Mouse (Mus musculus) forebrain, embryonic 15.5 days (tissue): ENCODE results near the gene Snx11. TPM values are rescaled to one million over a fixed set of nuclear protein-coding genes. Genes with fewer than 3 reads are reported as not detected.

Experiments used
- ATAC-seq: fragments of 200-750 bp; cut with Nextera tagmentation; replicated peaks from 2 replicates; pipeline ENCODE4 v1.8.0; 2017; ENCODE audit warnings: mild to moderate bottlenecking, moderate TSS enrichment, moderate library complexity
- H3K27ac ChIP-seq: fragments of 300-500 bp; sonication (generic); replicated peaks from 2 replicates; pipeline ENCODE4 v1.5.1; 2015; ENCODE audit warnings: mild to moderate bottlenecking, inconsistent platforms
- H3K27me3 ChIP-seq: fragments of 300-500 bp; sonication (generic); 2 replicates; pipeline ENCODE4 v1.6.1; 2015; ENCODE audit warnings: inconsistent platforms
- H3K36me3 ChIP-seq: fragments of 300-500 bp; sonication (generic); 2 replicates; pipeline ENCODE4 v1.6.1; 2015; ENCODE audit warnings: mild to moderate bottlenecking, inconsistent platforms
- H3K4me1 ChIP-seq: fragments of 300-500 bp; sonication (generic); 2 replicates; pipeline ENCODE4 v1.6.1; 2015; ENCODE audit warnings: inconsistent platforms
- H3K4me2 ChIP-seq: fragments of 300-500 bp; sonication (generic); replicated peaks from 2 replicates; pipeline ENCODE4 v1.6.1; 2015; ENCODE audit warnings: mild to moderate bottlenecking, inconsistent platforms
- H3K4me3 ChIP-seq: fragments of 300-500 bp; sonication (generic); 2 replicates; pipeline ENCODE4 v1.5.1; 2015; ENCODE audit warnings: mild to moderate bottlenecking, inconsistent platforms
- H3K9ac ChIP-seq: fragments of 300-500 bp; sonication (generic); replicated peaks from 2 replicates; pipeline ENCODE4 v1.6.1; 2015; ENCODE audit warnings: mild to moderate bottlenecking, inconsistent platforms
- H3K9me3 ChIP-seq: fragments of 300-500 bp; sonication (generic); 2 replicates; pipeline ENCODE4 v1.6.1; 2016; ENCODE audit warnings: inconsistent platforms
- WGBS: fragments of 180-500 bp; shearing (Covaris S2); methylation state at CpG from one replicate; pipeline ENCODE4 v1.1.7; 2015; ENCODE audit warnings: mixed read lengths; 5-methylcytosine and 5-hydroxymethylcytosine counted together
- polyA plus RNA-seq: library from polyadenylated mRNA; unstranded; fragments of >200 nt; fragmentation: Nextera tagmentation; extraction: Ambion mirVana; gene quantifications from 2 replicates; pipeline ENCODE4 v1.2.1, GENCODE M21; 2015

The Snx11 gene
- polyA plus RNA-seq, 1 experiment from 2014 or later = 45.4 TPM

- 0 out of 2 replicates have a peak, but pooled peaks cover 2% of the 10 kb centered on the region for H3K27me3 ChIP-seq
- ATAC-seq = no peak
- H3K4me3 ChIP-seq = no peak overlapping the region
- no peak overlapping the region for H3K4me2 ChIP-seq
- H3K4me1 ChIP-seq = peaks cover 31% of the 10 kb centered on the region
- H3K27ac ChIP-seq = no peak overlapping the region
- no peaks in the 10 kb centered on the region for H3K9me3 ChIP-seq
- no peaks in the 10 kb centered on the region for H3K36me3 ChIP-seq
- WGBS = 50% methylated on average over 2 of the region's 2 CpGs
- H3K9ac ChIP-seq = no peak overlapping the region
Measured at GRCm38 (mm10) chr11:96728577-96728976, 48.8 kb downstream of the Snx11 start.

DNA sequence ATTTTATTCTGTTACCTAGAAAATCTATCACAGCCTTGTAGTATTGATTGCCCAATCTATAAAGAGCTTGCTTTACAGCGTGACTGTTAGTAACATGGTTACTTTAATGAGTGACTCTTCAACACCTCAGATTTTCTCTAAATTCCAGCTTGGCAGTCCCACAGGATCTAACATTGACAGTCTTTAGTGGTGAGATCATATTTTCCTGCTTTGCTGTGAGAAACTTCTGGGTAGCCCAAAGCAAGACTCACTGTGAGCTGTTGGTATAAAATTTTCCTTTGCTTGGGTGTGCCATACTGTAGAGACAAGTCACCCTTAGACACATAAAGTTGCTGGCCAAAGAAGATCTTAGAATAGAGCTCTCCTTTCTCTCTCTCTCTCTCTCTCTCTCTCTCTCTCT, 51.5 kb downstream of the Snx11 start:
- no peaks in the 10 kb centered on the region for H3K36me3 ChIP-seq
- H3K4me3 ChIP-seq = no peak overlapping the region
- peaks cover 29% of the 10 kb centered on the region for H3K4me1 ChIP-seq
- H3K9me3 ChIP-seq = no peaks in the 10 kb centered on the region
- 87% methylated on average over 1 of the region's 1 CpGs for WGBS
- ATAC-seq = no peak
- H3K27ac ChIP-seq = no peak overlapping the region
- H3K9ac ChIP-seq = no peak overlapping the region
- H3K4me2 ChIP-seq = no peak overlapping the region
- no peaks in the 10 kb centered on the region for H3K27me3 ChIP-seq

DNA sequence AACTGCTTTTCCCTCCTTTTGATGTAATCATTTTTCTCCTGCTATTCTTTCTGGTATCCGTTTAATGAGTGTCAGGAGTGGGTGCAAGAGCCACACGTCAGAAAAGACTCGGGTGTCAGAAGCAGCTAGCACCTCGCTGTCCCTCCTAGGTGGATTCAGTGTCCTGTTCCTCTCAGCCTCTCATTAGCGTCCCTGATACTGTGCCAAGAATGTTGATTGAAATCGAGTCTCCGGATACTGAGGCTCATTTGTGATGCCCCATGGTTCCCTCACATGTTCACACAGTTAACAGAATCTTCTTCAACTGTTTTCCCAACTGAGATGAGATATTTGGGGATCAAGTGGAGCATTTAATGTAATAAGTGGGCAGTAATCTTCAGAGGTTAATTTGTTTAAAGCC, 58.8 kb downstream of the Snx11 start:
- peaks cover 5% of the 10 kb centered on the region for H3K4me1 ChIP-seq
- no peak overlapping the region for H3K27ac ChIP-seq
- no peak overlapping the region for H3K4me2 ChIP-seq
- no peaks in the 10 kb centered on the region for H3K36me3 ChIP-seq
- no peak overlapping the region for H3K9ac ChIP-seq
- no peak overlapping the region for H3K4me3 ChIP-seq
- ATAC-seq = no peak
- no peaks in the 10 kb centered on the region for H3K9me3 ChIP-seq
- H3K27me3 ChIP-seq = no peaks in the 10 kb centered on the region
- 22% methylated on average over 7 of the region's 7 CpGs for WGBS

Other genes starting within 250 kb of the Snx11 start
- 102 and 108 TPM in 2 replicates for gene Cbx1, start 11.6 kb upstream of the Snx11 start, polyA plus RNA-seq
- 55.7 and 59.6 TPM in 2 replicates for gene Nfe2l1, start 52.4 kb upstream of the Snx11 start, polyA plus RNA-seq
- 12.2 and 13.5 TPM in 2 replicates for gene Copz2, start 72.3 kb upstream of the Snx11 start, polyA plus RNA-seq
- 106 and 109 TPM in 2 replicates for gene Cdk5rap3, start 138.9 kb upstream of the Snx11 start, polyA plus RNA-seq
- gene Prr15l, start 150.5 kb upstream of the Snx11 start, polyA plus RNA-seq = 0.17 TPM in 1 of 2 replicates, not detected in the other
- gene Pnpo, start 166.4 kb upstream of the Snx11 start, polyA plus RNA-seq = 20.7 and 21.5 TPM in 2 replicates
- gene Sp2, start 205.4 kb upstream of the Snx11 start, polyA plus RNA-seq = 14.9 and 16.1 TPM in 2 replicates
- gene Sp6, start 235.8 kb upstream of the Snx11 start, polyA plus RNA-seq = 0.10 and 0.43 TPM in 2 replicates